19 mouse cellular contexts compared by ENCODE assay signal in genomic region chr1:182071922-182072321, GRCm38 (mm10). TPM values are rescaled to one million over a fixed set of nuclear protein-coding genes. Genes with fewer than 3 reads are reported as not detected.
A peak's percentile ranks its signal among the peaks of the same experiment; 100 is the strongest.
DNase-seq lines count a peak whose midpoint lies in the region; TF ChIP-seq lines count a peak whose summit lies in the region.
"Had no signal": no experiment of that assay in that cellular context is flagged by ENCODE, and none has a peak within 500 bp of the region (broad histone marks: within the 10 kb centered on the region; RNA-seq: fewer than 3 reads in every experiment).

No protein-coding gene starts in this region.

- peak overlapping the region; percentile 51; the same call in 1 of the 2 replicates for H3K4me3 ChIP-seq in E14TG2a.4 (replicated peaks; ENCODE audit: low read length)
- H3K4me3 ChIP-seq: embryonic facial prominence, embryonic 12.5 days; heart, embryonic 10.5 days; hindbrain, embryonic 12.5 days had no signal

- peak; percentile 72 for DNase-seq in adrenal gland, adult 2 months
- no peak for DNase-seq in adrenal gland, postnatal 4 days (ENCODE audit: low spot score in 2 of 2)
- DNase-seq in 3134 (ENCODE audit: extremely low read depth, insufficient read length, low spot score): peak; percentile 55
- DNase-seq in adrenal gland, postnatal 14 days: peak; percentile 44
- no peak for DNase-seq in layer of hippocampus, adult 9-10 months (ENCODE audit: low spot score)
- no peak for DNase-seq in MN1 (ENCODE audit: low spot score)
- DNase-seq in urinary bladder, postnatal 14 days (ENCODE audit: low spot score): no peak
- DNase-seq: cerebellum, adult 11 months; cerebellum, adult 9-10 months; cerebellum, postnatal 25 days; gastrocnemius, postnatal 10 days; heart, adult 18-20 months; heart, postnatal 10 days; heart, postnatal 4 days; kidney, adult 11 months had no signal

- no peaks in the 10 kb centered on the region for H3K36me3 ChIP-seq in E14TG2a.4 (ENCODE audit: insufficient read depth, low read length)
- H3K36me3 ChIP-seq: embryonic facial prominence, embryonic 12.5 days; heart, embryonic 10.5 days; hindbrain, embryonic 12.5 days had no signal

- H3K9me3 ChIP-seq in E14TG2a.4 (ENCODE audit: low read length): no peaks in the 10 kb centered on the region
- H3K9me3 ChIP-seq: embryonic facial prominence, embryonic 12.5 days; heart, embryonic 10.5 days; hindbrain, embryonic 12.5 days had no signal

- peaks cover 52% of the 10 kb centered on the region for H3K4me1 ChIP-seq in E14TG2a.4 (replicated peaks; ENCODE audit: low read depth, low read length)
- H3K4me1 ChIP-seq: embryonic facial prominence, embryonic 12.5 days; hindbrain, embryonic 12.5 days had no signal

- no peak for TF ChIP-seq CTCF in E14TG2a.4 (conservative IDR thresholded peaks at IDR 0.05; ENCODE audit: low read length)

- H3K27me3 ChIP-seq in E14TG2a.4 (ENCODE audit: insufficient read depth, low read length): no peaks in the 10 kb centered on the region
- H3K27me3 ChIP-seq: embryonic facial prominence, embryonic 12.5 days; hindbrain, embryonic 12.5 days had no signal

RNA-seq across cellular contexts. Expression of gene Enah, which starts 52.1 kb away (rescaled TPM):
- total RNA-seq in adrenal gland, adult 2 months (2021): 10 to 100 TPM; 64.5 to 69.0 TPM
- polyA plus RNA-seq in adrenal gland, adult 2 months (2012; rRNA removed): 17.3 and 21.9 TPM in 2 replicates
- total RNA-seq in adrenal gland, postnatal 4 days (2021): 100 to 1,000 TPM; 107 to 121 TPM
- total RNA-seq in adrenal gland, postnatal 14 days (2021): 69.3 and 79.2 TPM in 2 replicates

RNA-seq across cellular contexts. Expression of gene Srp9, which starts 52.6 kb away (rescaled TPM):
- total RNA-seq in adrenal gland, adult 2 months (2021): 10 to 100 TPM; 46.4 to 64.9 TPM
- 22.7 and 29.6 TPM in 2 replicates for polyA plus RNA-seq in adrenal gland, adult 2 months (2012; rRNA removed)
- total RNA-seq in adrenal gland, postnatal 4 days (2021): 10 to 100 TPM; 60.0 to 68.5 TPM
- 48.0 and 56.0 TPM in 2 replicates for total RNA-seq in adrenal gland, postnatal 14 days (2021)

Comparison
In these comparisons a context has a peak if more than half of its experiments do, and no peak if none do; other contexts are left out.
1. DNase-seq: peak in adrenal gland, adult 2 months (single experiment), 3134 (single experiment) and adrenal gland, postnatal 14 days (single experiment); none in adrenal gland, postnatal 4 days (0 of 2), layer of hippocampus, adult 9-10 months (single experiment), MN1 (single experiment) and urinary bladder, postnatal 14 days (single experiment).